Mouse (Mus musculus) spleen, postnatal 10 days (tissue): ENCODE results near the gene Dpf3.

Experiments
- DNase-seq, 2 experiments: peaks; one replicate each; pipeline ENCODE4 v3.0.0; 2021 to 2022; ENCODE audit warnings: low spot score in 2 of 2

Gene Dpf3

GRCm38 (mm10) chr12:83213879-83214341 is 273.6 kb downstream of the Dpf3 start:
- DNase-seq, result no peak

GRCm38 (mm10) chr12:83211976-83212375 is 275.5 kb downstream of the Dpf3 start:
- DNase-seq, result no peak

- DNase-seq, result no peak
Observed at GRCm38 (mm10) chr12:83211146-83211822, 276.2 kb downstream of the Dpf3 start.

DNA sequence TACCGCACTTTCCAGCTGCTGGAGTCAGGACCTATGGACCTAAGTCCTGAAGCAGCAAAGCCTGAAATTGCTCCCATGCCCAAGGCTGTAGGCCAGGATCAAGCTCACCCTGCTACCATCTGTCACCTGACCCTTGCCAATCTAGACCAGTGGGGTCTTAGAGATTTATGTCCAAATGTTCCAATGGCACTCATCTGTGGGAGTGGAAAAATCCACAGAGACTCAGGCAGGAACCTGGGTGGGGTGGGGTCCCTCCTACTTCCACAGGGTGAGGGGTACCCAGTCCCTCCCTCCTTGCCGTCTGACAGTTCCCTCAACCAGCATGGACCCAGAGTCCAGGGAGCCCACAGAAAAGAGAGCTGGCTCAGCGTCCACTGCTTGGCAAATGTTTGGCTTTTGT is 276.8 kb downstream of the Dpf3 start:
- no peak for DNase-seq

DNA sequence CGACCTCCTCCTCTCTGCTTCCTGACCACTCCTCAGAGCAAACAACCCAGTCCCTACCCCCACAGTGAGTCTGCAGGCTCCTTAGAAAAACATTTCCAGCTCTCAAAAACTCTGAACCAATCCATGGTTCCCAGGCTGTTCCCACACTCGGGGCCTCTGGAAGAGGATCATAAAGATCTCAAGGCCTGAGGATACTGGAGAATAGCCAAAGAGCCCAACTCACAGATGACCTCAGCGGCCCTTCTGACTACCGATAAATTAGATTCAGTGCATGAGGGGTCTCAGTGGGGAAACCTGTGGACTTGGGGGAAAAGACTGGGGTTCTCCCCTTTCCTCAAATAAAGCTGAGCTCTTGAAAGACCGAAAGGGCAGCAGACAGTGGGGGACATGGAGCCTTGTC is 277.2 kb downstream of the Dpf3 start:
- DNase-seq, result no peak

DNA sequence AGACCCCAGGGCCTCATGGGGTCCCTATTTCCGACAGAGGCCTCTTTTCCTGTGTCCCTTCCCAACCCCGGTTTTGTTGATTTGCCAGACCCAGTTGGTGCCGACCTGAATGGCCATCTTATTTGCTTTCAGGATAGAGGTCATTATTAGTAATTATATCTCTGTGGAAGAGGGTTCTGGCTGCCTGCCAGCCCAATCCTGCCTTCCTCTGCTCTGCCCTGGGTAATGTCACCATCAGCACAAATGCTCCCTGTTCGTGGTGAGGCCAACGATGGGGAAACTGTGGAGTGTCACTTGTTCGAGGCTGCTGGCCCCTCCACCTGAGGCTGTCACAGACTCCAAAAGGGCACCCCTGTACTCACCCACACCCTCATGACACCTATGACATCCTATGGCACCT is 278.1 kb downstream of the Dpf3 start:
- DNase-seq, result no peak

GRCm38 (mm10) chr12:83208841-83209240 is 278.7 kb downstream of the Dpf3 start:
- no peak for DNase-seq

- no peak for DNase-seq
Observed at GRCm38 (mm10) chr12:83208011-83208410, 279.5 kb downstream of the Dpf3 start.

DNA sequence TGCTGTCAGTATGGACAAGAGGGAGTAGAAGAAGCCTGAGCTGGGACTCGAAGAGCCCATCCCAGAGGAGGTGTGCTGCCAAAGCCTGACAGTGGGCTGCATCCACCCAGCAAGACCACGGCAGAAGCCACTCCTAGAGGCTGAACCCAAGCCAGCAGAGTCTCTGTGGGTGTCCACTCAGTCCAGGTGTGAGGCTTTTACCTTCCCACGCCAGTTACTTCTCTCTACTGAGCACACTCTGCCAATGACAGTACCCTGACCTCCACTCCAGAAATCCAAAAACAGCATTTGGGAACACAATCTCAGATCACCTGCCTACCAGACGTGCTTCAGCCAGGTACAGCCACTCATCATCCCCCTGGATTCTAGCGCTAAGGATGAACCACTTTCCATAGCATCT is 280.0 kb downstream of the Dpf3 start:
- DNase-seq, result no peak

- no peak for DNase-seq
Observed at GRCm38 (mm10) chr12:83206866-83207265, 280.6 kb downstream of the Dpf3 start.

- DNase-seq, result no peak
Observed at GRCm38 (mm10) chr12:83204361-83204760, 283.2 kb downstream of the Dpf3 start.

GRCm38 (mm10) chr12:83201674-83202073 is 285.8 kb downstream of the Dpf3 start:
- no peak for DNase-seq

GRCm38 (mm10) chr12:83180561-83180960 is 307.0 kb downstream of the Dpf3 start:
- no peak for DNase-seq

DNA sequence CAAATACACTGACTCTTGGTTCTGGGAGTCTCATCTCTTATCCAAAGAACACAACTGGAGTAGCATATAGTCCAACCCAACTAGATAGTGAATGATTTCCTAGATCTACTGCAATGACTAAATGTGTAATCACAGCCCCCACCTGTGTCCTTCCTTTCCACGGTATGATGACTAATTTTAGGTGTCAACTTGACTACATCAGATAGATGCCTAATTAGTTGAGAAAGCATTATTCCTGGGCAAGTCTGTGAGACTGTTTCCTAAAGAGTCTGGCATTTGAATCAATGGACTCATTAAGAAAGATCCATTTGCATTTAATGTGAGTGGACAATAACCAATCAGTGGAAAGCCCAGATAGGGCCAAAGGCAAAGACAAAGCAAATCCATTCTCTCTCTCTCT is 307.7 kb downstream of the Dpf3 start:
- DNase-seq, result no peak

GRCm38 (mm10) chr12:83178770-83179169 is 308.7 kb downstream of the Dpf3 start:
- DNase-seq, result no peak

- DNase-seq, result no peak
Observed at GRCm38 (mm10) chr12:83169495-83170209, 317.9 kb downstream of the Dpf3 start.

GRCm38 (mm10) chr12:83168310-83168709 is 319.2 kb downstream of the Dpf3 start:
- DNase-seq, result no peak

DNA sequence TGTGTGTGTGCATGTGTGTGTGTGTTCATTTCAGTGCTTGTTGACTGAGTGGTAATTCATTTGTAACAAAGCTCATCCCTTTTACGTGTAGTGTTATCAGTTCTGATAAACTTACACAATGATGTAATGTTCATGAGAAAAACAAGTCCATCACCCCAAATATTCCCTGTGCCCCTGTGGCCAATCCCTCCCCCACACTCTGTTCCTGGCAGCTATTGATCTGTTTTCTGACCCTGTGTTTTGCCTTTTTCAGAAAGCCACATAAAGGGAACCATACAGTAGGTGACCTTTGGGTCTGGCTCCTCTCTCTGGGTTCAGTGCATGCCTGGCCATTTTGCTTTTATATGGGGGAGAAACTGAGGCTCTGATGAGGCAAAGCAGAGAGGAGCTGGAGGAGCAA is 322.5 kb downstream of the Dpf3 start:
- DNase-seq, result no peak
